Mouse (Mus musculus) neutrophil, adult 5-6 weeks (primary cell): ENCODE results near the gene Dzip1l. TPM values are rescaled to one million over a fixed set of nuclear protein-coding genes. Genes with fewer than 3 reads are reported as not detected.

Experiments used
- ATAC-seq: fragments of 151-379, 151-347 bp; 2 replicates; pipeline ENCODE4 v1.8.0; 2017; ENCODE audit warnings: mild to moderate bottlenecking, moderate TSS enrichment; ENCODE audit not compliant: insufficient number of reproducible peaks, poor library complexity, low FRiP score, severe bottlenecking; ENCODE audit errors: extremely low read depth
- total RNA-seq: library from RNA; stranded (forward); fragments of 200-1000 nt; gene quantifications from 2 replicates; pipeline ENCODE4 v1.2.3, GENCODE M21; 2017

Dzip1l gene
- total RNA-seq, 1 experiment from 2014 or later, result not detected

GRCm38 (mm10) chr9:99706264-99706663 is 77.0 kb downstream of the Dzip1l start:
- ATAC-seq, result no peak

- ATAC-seq, result no peak
These were observed 78.3 kb downstream of the Dzip1l start for GRCm38 (mm10) chr9:99707425-99708126.

- ATAC-seq, result no peak
These were observed 80.4 kb downstream of the Dzip1l start for GRCm38 (mm10) chr9:99709588-99710248.

- no peak for ATAC-seq
These were observed 81.0 kb downstream of the Dzip1l start for GRCm38 (mm10) chr9:99710297-99710696.

GRCm38 (mm10) chr9:99717134-99717533 is 87.8 kb downstream of the Dzip1l start, which contains the start of gene Cldn18:
Cldn18 (minus strand) TSS chr9:99717267.
- no peak for ATAC-seq

Other genes with a start within 250 kb of the Dzip1l start
- gene Mras, start 192.1 kb upstream of the Dzip1l start, total RNA-seq, result 0.12 and 0.47 TPM in 2 replicates
- gene Nme9, start 178.0 kb upstream of the Dzip1l start, total RNA-seq, result not detected in 2 replicates
- gene Armc8, start 60.6 kb upstream of the Dzip1l start, total RNA-seq, result 36.5 and 38.1 TPM in 2 replicates
- 23.7 and 24.6 TPM in 2 replicates for gene Dbr1, start 53.7 kb upstream of the Dzip1l start, total RNA-seq
- gene A4gnt, start 17.0 kb upstream of the Dzip1l start, total RNA-seq, result not detected in 2 replicates
- not detected in 2 replicates for gene Cldn18, start 87.8 kb downstream of the Dzip1l start, total RNA-seq
- not detected in 2 replicates for gene Sox14, start 246.7 kb downstream of the Dzip1l start, total RNA-seq